Mouse (Mus musculus): Measurements from ENCODE around the gene Asxl2. TPM values are rescaled to one million over a fixed set of nuclear protein-coding genes. Genes with fewer than 3 reads are reported as not detected.

The Asxl2 gene
- 107 TPM for polyA plus RNA-seq (2017; shearing (Covaris generic))

DNA sequence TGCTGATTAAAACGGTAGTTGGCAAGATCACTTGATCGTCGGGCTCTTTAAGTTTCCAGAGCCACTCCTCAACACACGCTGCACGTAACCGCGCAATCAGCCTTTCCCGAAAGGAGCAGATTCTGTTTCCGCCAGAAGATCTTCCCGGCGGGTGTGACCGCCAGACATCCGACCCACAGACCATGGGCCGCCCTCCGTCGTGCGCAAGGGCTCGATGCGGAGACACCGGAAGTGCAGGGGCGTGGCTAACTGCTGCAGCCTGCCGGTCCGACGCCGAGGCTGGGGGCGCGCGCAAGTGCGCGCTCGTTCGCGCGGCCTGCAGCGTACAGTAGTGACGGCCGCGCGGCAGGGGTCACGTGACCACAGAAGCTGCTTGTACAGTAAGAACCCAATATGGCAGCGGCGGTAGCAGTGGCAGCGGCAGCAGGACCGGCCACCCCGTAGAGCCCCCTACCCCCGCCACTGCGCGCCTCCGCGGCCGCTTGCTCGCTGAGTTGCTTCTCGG, at the start of gene Asxl2:
TSS of gene Asxl2 (plus strand) at position 328 of the 505 bp plus-strand sequence.

Other genes with a start within 250 kb of the Asxl2 start
- 103 TPM for gene Rab10, start 116.9 kb upstream of the Asxl2 start, polyA plus RNA-seq (2017; shearing (Covaris generic))
- 9.0 TPM for gene Kif3c, start 61.7 kb upstream of the Asxl2 start, polyA plus RNA-seq (2017; shearing (Covaris generic))
- 44.7 TPM for gene Dtnb, start 145.5 kb downstream of the Asxl2 start, polyA plus RNA-seq (2017; shearing (Covaris generic))